Mouse (Mus musculus): ENCODE results near the gene Tspan31.
"Not testable (repeated sequence)": the region's sequence is repeated elsewhere in the genome, so short reads cannot be mapped to it uniquely, and the experiment has no call there.

Gene Tspan31

GRCm38 (mm10) chr10:127063913-127064870 lies 5.9 kb downstream of the Tspan31 start:
- DNase-seq (ENCODE audit: low read depth, low spot score): no peak

- DNase-seq (ENCODE audit: low read depth, low spot score): peak; percentile 82
Observed at GRCm38 (mm10) chr10:127063239-127063872, 6.7 kb downstream of the Tspan31 start, which contains the start of gene Cdk4. TSS of gene Cdk4 (plus strand) at chr10:127063534.

GRCm38 (mm10) chr10:127062503-127062902 lies 7.6 kb downstream of the Tspan31 start:
- no peak for DNase-seq (ENCODE audit: low read depth, low spot score)

- DNase-seq (ENCODE audit: low read depth, low spot score): not testable (repeated sequence)
Observed at GRCm38 (mm10) chr10:127062101-127062500, 8.0 kb downstream of the Tspan31 start.

- DNase-seq (ENCODE audit: low read depth, low spot score): no peak
Observed at GRCm38 (mm10) chr10:127061513-127061912, 8.6 kb downstream of the Tspan31 start.

- no peak for DNase-seq (ENCODE audit: low read depth, low spot score)
Observed at GRCm38 (mm10) chr10:127061085-127061484, 9.0 kb downstream of the Tspan31 start.

- no peak for DNase-seq (ENCODE audit: low read depth, low spot score)
Observed at GRCm38 (mm10) chr10:127059968-127060916, 9.8 kb downstream of the Tspan31 start, which contains the start of gene March9. TSS of gene March9 (minus strand) at chr10:127060184.

- DNase-seq (ENCODE audit: low read depth, low spot score): no peak
Observed at GRCm38 (mm10) chr10:127059174-127059967, 10.7 kb downstream of the Tspan31 start.

- DNase-seq (ENCODE audit: low read depth, low spot score): no peak
Observed at GRCm38 (mm10) chr10:127058708-127059107, 11.4 kb downstream of the Tspan31 start.

- no peak for DNase-seq (ENCODE audit: low read depth, low spot score)
Observed at GRCm38 (mm10) chr10:127058161-127058560, 11.9 kb downstream of the Tspan31 start.

GRCm38 (mm10) chr10:127056490-127056889 lies 13.6 kb downstream of the Tspan31 start:
- no peak for DNase-seq (ENCODE audit: low read depth, low spot score)

GRCm38 (mm10) chr10:127055406-127055805 lies 14.7 kb downstream of the Tspan31 start:
- DNase-seq (ENCODE audit: low read depth, low spot score): no peak

GRCm38 (mm10) chr10:127054646-127055045 lies 15.4 kb downstream of the Tspan31 start:
- no peak for DNase-seq (ENCODE audit: low read depth, low spot score)

- DNase-seq (ENCODE audit: low read depth, low spot score): no peak
Observed at GRCm38 (mm10) chr10:127050119-127050474, 20.0 kb downstream of the Tspan31 start.

- DNase-seq (ENCODE audit: low read depth, low spot score): no peak
Observed at GRCm38 (mm10) chr10:127049395-127050118, 20.5 kb downstream of the Tspan31 start.

- DNase-seq (ENCODE audit: low read depth, low spot score): no peak
Observed at GRCm38 (mm10) chr10:127048608-127049394, 21.3 kb downstream of the Tspan31 start.

GRCm38 (mm10) chr10:127047954-127048353 lies 22.1 kb downstream of the Tspan31 start, which contains the start of gene Cyp27b1:
TSS of gene Cyp27b1 (plus strand) at chr10:127048250.
- no peak for DNase-seq (ENCODE audit: low read depth, low spot score)

- no peak for DNase-seq (ENCODE audit: low read depth, low spot score)
Observed at GRCm38 (mm10) chr10:127043187-127043586, 26.9 kb downstream of the Tspan31 start.
